Mouse (Mus musculus) stomach, postnatal 0 days (tissue): Measurements from ENCODE around the gene Med13l.

Source experiments
- CTCF ChIP-seq: IDR thresholded peaks from 2 replicates; pipeline ENCODE4 v1.5.1; 2016; ENCODE audit warnings: antibody characterized with exemption, low read depth, mild to moderate bottlenecking, moderate library complexity
- EP300 ChIP-seq: optimal IDR thresholded peaks from 2 replicates; pipeline ENCODE3; 2016; ENCODE audit warnings: antibody characterized with exemption

GRCm38 (mm10) chr5:118538487-118538886 is 22.0 kb upstream of the Med13l start:
- TF ChIP-seq CTCF = no peak
- no peak for TF ChIP-seq EP300
